Mouse (Mus musculus) cerebellum, adult 18-20 months (tissue): ENCODE results near the gene Rarg.
A peak's percentile ranks its signal among the peaks of the same experiment; 100 is the strongest.

ENCODE experiments used
- DNase-seq, 2 experiments: peaks; one replicate each; pipeline ENCODE4 v3.0.0; 2021

The Rarg gene

GRCm38 (mm10) chr15:102257202-102258075 is at the start of gene Rarg:
TSS of gene Rarg (minus strand) at chr15:102257517.
- DNase-seq = peak; percentile 69 to 71

DNA sequence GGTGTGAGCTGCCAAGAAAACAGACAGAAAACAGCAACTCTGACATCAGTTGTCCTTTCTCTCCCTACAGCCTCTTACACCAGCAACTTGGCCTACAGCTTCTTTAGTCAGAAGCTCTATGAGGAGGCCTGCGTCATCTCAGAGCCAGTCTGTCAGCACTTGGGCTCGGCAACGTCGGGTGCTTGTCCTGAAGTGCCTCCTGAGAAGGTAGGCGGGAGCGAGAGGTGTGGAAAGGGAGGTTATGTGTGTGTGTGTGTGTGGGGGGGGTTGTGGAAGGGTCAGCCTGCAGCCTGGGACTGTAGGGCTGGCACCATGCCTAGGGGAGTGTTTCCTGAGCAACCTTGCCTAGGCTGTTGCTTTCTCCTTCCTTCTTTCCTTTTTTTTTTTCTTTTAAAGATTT is 45.2 kb upstream of the Rarg start:
- no peak for DNase-seq

- DNase-seq = no peak
These were observed 39.2 kb upstream of the Rarg start for GRCm38 (mm10) chr15:102296368-102297006.

DNA sequence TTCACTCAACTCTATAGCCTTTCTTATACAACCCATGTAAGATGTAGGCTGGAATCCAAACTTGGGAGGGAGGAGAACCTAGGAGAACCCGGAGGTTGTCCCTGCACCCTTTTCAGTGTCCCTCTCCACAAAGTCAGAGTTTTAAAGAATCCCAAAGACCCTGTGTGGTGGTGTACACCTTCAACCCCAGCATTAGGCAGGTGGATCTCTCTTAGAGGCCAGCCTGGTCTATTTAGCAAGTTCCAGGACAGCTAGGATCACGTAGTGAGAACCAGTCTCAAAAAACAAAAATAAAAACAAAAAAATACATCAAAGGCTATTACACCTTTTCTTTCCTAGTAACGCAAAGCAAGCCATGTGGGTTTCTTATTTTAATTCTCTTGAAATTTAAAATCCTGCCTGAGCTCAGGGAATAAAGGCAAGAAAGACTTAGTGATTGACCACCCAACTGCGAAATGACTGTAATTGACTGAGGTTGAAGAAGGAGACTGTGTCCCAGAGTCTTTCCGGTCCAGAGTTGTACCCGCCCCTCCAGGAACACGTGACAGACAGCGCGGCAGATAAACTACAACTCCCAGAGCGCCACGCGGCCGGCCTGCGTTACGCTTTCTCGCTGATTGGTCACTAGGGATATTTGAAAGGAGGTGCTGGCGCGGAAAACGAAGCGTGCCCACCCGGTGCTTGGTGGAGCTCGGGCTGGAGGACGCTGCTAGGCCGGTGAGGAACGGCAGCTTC is 38.5 kb upstream of the Rarg start, which contains the start of gene Espl1:
TSS of gene Espl1 (plus strand) at position 634 of the 735 bp plus-strand sequence.
- peak; percentile 93 to 97 for DNase-seq

GRCm38 (mm10) chr15:102287395-102287794 is 30.1 kb upstream of the Rarg start:
- DNase-seq = peak; percentile 49 to 55

DNA sequence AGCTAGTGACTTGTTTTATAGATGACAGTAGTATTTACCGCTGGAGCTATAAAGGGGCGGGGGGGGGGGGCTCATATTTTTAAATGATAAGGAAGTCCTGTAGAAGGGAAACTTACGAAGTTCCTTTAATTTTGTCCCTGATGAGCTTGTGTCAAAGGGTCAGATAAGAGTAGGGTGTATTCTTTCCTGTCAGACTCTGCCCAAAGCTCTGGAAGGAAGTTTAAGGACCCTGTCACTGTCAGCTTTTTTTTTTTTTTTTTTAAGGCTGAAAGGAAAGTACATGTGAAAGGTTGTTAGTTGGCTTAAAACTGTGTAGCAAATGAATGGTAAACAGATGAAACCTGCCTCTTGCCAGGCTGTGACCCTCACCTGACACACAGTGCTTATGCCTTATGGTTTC is 26.3 kb upstream of the Rarg start:
- no peak for DNase-seq

DNA sequence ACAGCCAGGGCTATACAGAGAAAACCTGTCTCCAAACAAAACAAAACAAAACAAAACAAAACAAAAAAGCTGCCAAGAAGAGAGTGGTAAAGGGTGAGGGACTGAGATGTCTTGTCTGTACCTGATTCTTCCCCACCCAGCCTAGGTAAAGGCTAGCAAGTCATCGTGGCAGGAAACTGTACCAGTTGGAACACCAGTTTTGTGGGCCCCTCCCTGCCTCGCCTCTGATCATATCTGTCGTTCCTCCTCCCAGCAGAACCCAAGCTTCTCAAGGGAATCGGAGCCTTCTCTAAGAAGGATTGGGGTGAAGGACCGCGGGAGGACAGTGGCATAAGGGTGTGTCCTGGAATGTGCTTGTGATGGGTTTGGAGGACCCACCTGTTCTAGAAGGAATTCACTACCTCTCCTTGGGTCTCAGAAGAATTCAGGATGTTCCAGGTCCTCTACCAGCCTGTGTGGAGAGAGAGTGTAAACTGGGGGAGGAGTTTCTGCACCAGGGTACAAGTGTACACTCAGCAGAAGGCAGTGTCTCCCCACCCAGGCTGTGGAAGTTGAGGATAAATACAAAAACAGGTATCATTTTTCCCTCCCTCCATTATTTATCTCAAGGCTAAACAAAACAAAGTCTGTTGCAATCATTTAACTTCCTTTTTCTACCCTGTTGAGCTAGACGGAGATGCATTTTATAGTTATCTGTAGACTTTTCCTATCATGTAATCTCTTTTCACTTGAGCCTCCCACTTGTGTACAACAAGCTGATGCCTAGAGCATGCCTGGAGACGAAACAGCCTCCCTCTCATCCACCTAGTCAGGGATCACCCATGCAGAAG is 25.4 kb upstream of the Rarg start:
- DNase-seq = no peak

GRCm38 (mm10) chr15:102280623-102281022 is 23.3 kb upstream of the Rarg start:
- DNase-seq = peak in 1 of 2 experiments; percentile 17

- peak; percentile 22 to 24 for DNase-seq
These were observed 22.6 kb upstream of the Rarg start for GRCm38 (mm10) chr15:102279783-102280520.

- peak; percentile 85 to 94 for DNase-seq
These were observed 21.9 kb upstream of the Rarg start, which contains the start of gene Mfsd5 for GRCm38 (mm10) chr15:102279092-102279782. TSS of gene Mfsd5 (plus strand) at chr15:102279454.

DNA sequence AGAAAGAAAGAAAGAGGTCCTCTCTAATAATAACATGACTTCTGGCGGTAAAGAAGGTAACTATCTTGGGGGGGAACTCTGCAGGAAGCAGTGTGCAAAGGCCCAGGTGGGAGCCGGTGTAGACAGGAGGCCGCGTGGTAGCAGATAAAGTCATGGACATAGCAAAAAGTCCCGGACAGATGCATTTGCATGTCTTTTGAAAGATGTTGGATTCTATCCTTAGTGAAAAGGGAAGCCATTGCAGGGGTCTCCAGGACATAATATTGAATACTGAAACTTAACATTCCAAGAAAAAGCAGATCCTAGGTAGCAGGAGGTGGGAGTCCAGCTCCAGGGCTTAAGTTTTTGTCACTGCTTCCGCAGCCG is 21.4 kb upstream of the Rarg start:
- DNase-seq = no peak

DNA sequence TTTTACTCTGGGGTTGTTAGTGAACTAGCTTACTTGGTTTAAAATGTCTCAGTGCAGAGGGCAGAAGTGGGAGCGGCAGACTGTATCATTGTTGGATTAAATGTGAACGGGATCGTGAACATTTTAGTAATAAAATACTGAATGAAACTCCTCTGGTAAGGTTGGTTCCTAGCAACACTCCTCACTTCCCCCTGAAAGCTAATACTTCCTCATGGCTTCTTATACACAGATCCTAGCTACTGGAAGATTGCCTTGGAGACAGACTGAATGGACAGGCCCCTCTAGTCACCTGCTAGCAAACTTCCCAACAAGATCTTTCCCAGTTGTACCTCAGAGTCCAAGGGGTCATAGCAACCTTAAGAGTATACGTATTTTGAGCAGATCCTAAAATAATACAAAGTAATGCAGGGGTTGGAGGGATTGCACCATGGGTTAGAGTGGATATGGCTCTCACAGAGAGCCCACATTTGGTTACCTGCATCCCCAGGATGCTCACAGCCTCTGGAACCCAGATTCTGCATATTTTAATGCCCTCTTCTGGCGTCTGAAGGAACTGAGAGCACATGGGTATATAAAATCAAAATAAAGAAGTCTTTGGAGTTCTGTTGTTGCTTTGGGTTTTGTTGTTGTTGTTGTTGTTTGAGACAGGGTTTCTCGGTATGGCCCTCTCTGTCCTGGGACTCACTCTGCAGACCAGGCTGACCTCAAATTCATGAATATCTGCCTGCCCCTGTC is 16.8 kb upstream of the Rarg start:
- DNase-seq = no peak

GRCm38 (mm10) chr15:102271441-102271840 is 14.1 kb upstream of the Rarg start:
- no peak for DNase-seq

GRCm38 (mm10) chr15:102270274-102270960 is 13.1 kb upstream of the Rarg start, which contains the start of gene Gm9918:
TSS of gene Gm9918 (plus strand) at chr15:102270563.
- no peak for DNase-seq

GRCm38 (mm10) chr15:102265548-102265947 is 8.2 kb upstream of the Rarg start:
- DNase-seq = no peak

- no peak for DNase-seq
These were observed 5.7 kb upstream of the Rarg start for GRCm38 (mm10) chr15:102263037-102263436.

DNA sequence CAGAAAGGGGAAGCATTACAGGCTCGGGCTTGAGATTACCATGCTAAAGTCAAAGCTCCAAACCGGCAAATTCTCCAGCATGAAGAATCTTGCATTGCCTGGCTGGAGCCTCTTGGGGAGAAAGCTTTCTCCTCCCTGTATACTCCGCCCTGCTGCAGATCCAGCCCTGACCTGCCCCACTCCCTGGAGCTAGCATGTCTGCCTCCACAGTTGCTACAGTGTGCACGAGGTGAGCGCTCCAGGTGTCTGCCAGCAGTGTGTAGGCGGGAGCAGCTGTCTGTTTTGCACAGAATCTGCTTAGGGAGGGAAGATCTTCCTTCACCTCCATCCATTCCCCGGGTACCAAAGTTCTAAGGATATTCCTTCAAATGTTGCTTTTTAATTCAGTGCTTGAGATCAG is 5.3 kb upstream of the Rarg start:
- DNase-seq = no peak

- no peak for DNase-seq
These were observed 1.4 kb upstream of the Rarg start for GRCm38 (mm10) chr15:102258581-102259253.

DNA sequence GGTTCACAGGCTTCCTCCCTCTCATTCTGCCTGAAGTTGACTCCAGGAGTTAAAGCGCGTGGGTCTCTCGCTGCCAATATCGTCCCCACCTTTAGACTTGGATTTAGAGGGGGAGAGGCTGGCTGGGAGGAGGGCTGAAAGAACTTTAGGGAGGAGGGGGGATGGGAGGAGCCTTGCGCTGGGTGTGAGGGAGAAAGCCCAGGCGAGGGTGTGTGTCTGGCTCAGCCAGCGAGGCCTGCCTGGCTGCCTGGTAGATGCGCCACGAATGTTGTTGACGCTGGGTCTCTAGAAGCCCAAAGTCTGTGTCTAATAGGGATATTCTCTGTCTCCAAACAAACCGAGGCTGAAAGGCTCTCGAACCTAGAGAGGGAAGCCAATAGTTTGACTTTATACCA is 756 bp upstream of the Rarg start:
- peak; percentile 58 to 64 for DNase-seq
